In the genomic region with DNA sequence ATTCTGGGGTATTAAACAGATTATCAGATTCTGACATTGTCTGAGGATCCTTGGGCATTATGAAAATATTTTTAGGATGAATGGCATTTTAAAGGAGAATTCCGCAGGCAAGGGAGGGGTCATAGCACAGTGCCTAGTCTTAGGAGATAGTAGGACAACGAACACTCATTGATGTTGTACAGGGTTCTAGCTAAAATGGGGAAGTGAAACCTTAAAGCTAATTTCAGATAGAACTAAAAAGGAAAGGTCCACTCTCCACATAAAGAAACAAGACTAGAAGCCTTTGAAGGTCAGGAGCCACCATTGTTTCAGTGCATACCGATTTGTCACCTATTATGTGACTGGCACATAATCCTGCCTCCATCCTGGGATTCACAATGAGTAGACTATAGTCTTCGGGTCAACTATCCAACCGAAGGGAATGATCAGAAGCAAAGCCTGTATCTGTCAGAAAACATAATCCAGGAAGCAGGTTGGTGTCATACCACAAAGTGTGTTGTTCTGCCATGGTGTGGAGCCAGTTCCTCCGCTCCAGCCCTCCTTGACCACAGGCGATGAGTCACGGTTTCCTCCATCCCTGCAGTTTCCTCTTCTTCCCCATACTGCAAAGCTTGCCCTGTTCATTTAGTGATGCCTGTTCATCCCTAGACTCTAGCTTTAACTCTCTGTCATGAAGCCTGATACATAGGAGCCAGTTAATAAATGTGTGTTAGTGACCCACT, we compare ENCODE assay signal across 15 mouse cellular contexts.
DNase-seq lines count a peak whose midpoint lies in the region; ATAC-seq and TF ChIP-seq lines count a peak whose summit lies in the region.
"Had no signal": no experiment of that assay in that cellular context is flagged by ENCODE, and none has a peak within 500 bp of the region (broad histone marks: within the 10 kb centered on the region; RNA-seq: fewer than 3 reads in every experiment).

No protein-coding gene starts in this region.

- ATAC-seq in kidney, embryonic 14.5 days (ENCODE audit: low FRiP score, low TSS enrichment) = no peak
- ATAC-seq in granulocyte monocyte progenitor cell, adult 5-6 weeks (replicated peaks; ENCODE audit: poor library complexity, severe bottlenecking) = peak; percentile 94
- ATAC-seq in monocyte, adult 5-6 weeks (replicated peaks; ENCODE audit: insufficient number of reproducible peaks, low FRiP score, low TSS enrichment, poor library complexity, severe bottlenecking) = peak; percentile 93

- 87% methylated on average over 8 of the region's 8 CpGs for WGBS in kidney, adult 2 months
- 93% methylated on average over 8 of the region's 8 CpGs for WGBS in kidney, embryonic 14.5 days

- no peak for TF ChIP-seq CTCF in kidney, adult 2 months (conservative IDR thresholded peaks at IDR 0.05; ENCODE audit: insufficient read depth, insufficient read length, low read depth, low read length)
- TF ChIP-seq CTCF in C2C12 (IDR thresholded peaks at IDR 0.05; ENCODE audit: control insufficient read depth, insufficient read depth, insufficient read length) = no peak

- TF ChIP-seq POLR2A in kidney, adult 2 months (IDR thresholded peaks at IDR 0.05; ENCODE audit: low read depth, low read length) = no peak

- no peak overlapping the region for H3K9ac ChIP-seq in kidney, embryonic 14.5 days (ENCODE audit: low read depth, low read length)

- H3K4me1 ChIP-seq in kidney, adult 2 months (ENCODE audit: control insufficient read depth, insufficient read depth, low read length) = 0 out of 2 replicates have a peak, but pooled peaks cover 3% of the 10 kb centered on the region
- peaks cover 6% of the 10 kb centered on the region; the same call in 1 of the 2 replicates for H3K4me1 ChIP-seq in kidney, embryonic 14.5 days (ENCODE audit: control insufficient read depth, insufficient read depth, low read length)

- H3K9me3 ChIP-seq in kidney, embryonic 14.5 days (ENCODE audit: control insufficient read depth, low read length) = no peaks in the 10 kb centered on the region
- H3K9me3 ChIP-seq: embryonic facial prominence, embryonic 10.5 days had no signal

- peak; percentile 25 for DNase-seq in kidney, adult 2 months
- no peak for DNase-seq in cerebellum, postnatal 4 days (ENCODE audit: low spot score in 2 of 2)
- no peak for DNase-seq in testis, postnatal 14 days (ENCODE audit: low spot score)
- no peak for DNase-seq in cerebellum, postnatal 25 days
- DNase-seq: cerebellum, adult 9-10 months; layer of hippocampus, postnatal 36 days; lung, postnatal 14 days; right cerebral cortex, postnatal 4 days had no signal

- H3K27ac ChIP-seq in kidney, adult 2 months (ENCODE audit: insufficient read depth, low read depth, low read length) = no peak overlapping the region
- H3K27ac ChIP-seq in kidney, embryonic 14.5 days (ENCODE audit: low read depth, low read length) = no peak overlapping the region
- H3K27ac ChIP-seq: embryonic facial prominence, embryonic 10.5 days; kidney, postnatal 0 days; stomach, postnatal 0 days had no signal

- H3K4me3 ChIP-seq in kidney, adult 2 months (ENCODE audit: insufficient read depth, low read depth, low read length) = no peak overlapping the region
- no peak overlapping the region for H3K4me3 ChIP-seq in kidney, embryonic 14.5 days (ENCODE audit: low read length)
- no peak overlapping the region for H3K4me3 ChIP-seq in C2C12 (ENCODE audit: insufficient read depth, poor library complexity, severe bottlenecking)
- H3K4me3 ChIP-seq: embryonic facial prominence, embryonic 10.5 days had no signal

- H3K79me3 ChIP-seq in C2C12 (ENCODE audit: low read depth) = no peaks in the 10 kb centered on the region

- H3K27me3 ChIP-seq in kidney, adult 2 months (replicated peaks; ENCODE audit: control insufficient read depth, insufficient read depth, low read length) = no peaks in the 10 kb centered on the region; the same call in 1 of the 2 replicates
- no peaks in the 10 kb centered on the region for H3K27me3 ChIP-seq in kidney, embryonic 14.5 days (ENCODE audit: control insufficient read depth, insufficient read depth, low read length)
- H3K27me3 ChIP-seq in C2C12 (ENCODE audit: control insufficient read depth, insufficient read depth, insufficient read length) = no peaks in the 10 kb centered on the region

- no peak overlapping the region for H3K4me2 ChIP-seq in kidney, embryonic 14.5 days (replicated peaks; ENCODE audit: low read depth, low read length)

- no peaks in the 10 kb centered on the region for H3K36me3 ChIP-seq in kidney, adult 2 months (ENCODE audit: control insufficient read depth, insufficient read depth, low read length)
- no peaks in the 10 kb centered on the region for H3K36me3 ChIP-seq in kidney, embryonic 14.5 days (ENCODE audit: control insufficient read depth, insufficient read depth, low read length)
- no peaks in the 10 kb centered on the region for H3K36me3 ChIP-seq in C2C12 (ENCODE audit: control insufficient read depth, insufficient read depth)
- H3K36me3 ChIP-seq: embryonic facial prominence, embryonic 10.5 days had no signal

- no peaks in the 10 kb centered on the region for H3K79me2 ChIP-seq in C2C12 (ENCODE audit: control insufficient read depth, insufficient read depth)

- H3ac ChIP-seq in C2C12 (ENCODE audit: control insufficient read depth, insufficient read length, low read depth) = no peak overlapping the region

TF ChIP-seq in C2C12, 6 proteins besides CTCF, POLR2A, EP300 and RAD21:
- peak; percentile 24 for TF ChIP-seq MYOD1 (IDR thresholded peaks at IDR 0.05; ENCODE audit: control insufficient read depth, insufficient read length, low read depth)
- TF ChIP-seq FOSL1 (IDR thresholded peaks at IDR 0.05; ENCODE audit: insufficient read depth, low read length, poor library complexity, severe bottlenecking) = peak; percentile 66
- no peak for TF ChIP-seq USF1 (IDR thresholded peaks at IDR 0.05; ENCODE audit: low read depth)
